Mouse (Mus musculus) embryonic facial prominence, embryonic 11.5 days (tissue): ENCODE results near the gene Iqschfp. TPM values are rescaled to one million over a fixed set of nuclear protein-coding genes. Genes with fewer than 3 reads are reported as not detected.

Experiments used
- ATAC-seq: fragments of 200-750 bp; cut with Nextera tagmentation; replicated peaks from 2 replicates; pipeline ENCODE4 v1.8.0; 2017; ENCODE audit warnings: low read depth; ENCODE audit not compliant: insufficient number of reproducible peaks, low FRiP score, low TSS enrichment
- DNase-seq: peaks from one replicate; pipeline ENCODE4 v3.0.0-alpha.2; 2015; ENCODE audit warnings: low spot score
- H3K27ac ChIP-seq: fragments of 300-500 bp; sonication (generic); replicated peaks from 2 replicates; pipeline ENCODE4 v1.5.1; 2014; ENCODE audit warnings: mild to moderate bottlenecking, low read depth, low read length, control low read depth
- H3K27me3 ChIP-seq: fragments of 300-500 bp; sonication (generic); 2 replicates; pipeline ENCODE4 v1.6.1; 2014; ENCODE audit warnings: mild to moderate bottlenecking, low read length, moderate library complexity, mixed read lengths; ENCODE audit not compliant: control insufficient read depth, insufficient read depth
- H3K36me3 ChIP-seq: fragments of 300-500 bp; sonication (generic); replicated peaks from 2 replicates; pipeline ENCODE4 v1.6.1; 2014; ENCODE audit warnings: low read depth, mild to moderate bottlenecking, low read length, moderate library complexity, mixed read lengths; ENCODE audit not compliant: control insufficient read depth, insufficient read depth
- H3K4me1 ChIP-seq: fragments of 300-500 bp; sonication (generic); 2 replicates; pipeline ENCODE4 v1.6.1; 2014; ENCODE audit warnings: low read length, mixed read lengths; ENCODE audit not compliant: control insufficient read depth, insufficient read depth
- H3K4me2 ChIP-seq: fragments of 300-500 bp; sonication (generic); 2 replicates; pipeline ENCODE4 v1.6.1; 2014; ENCODE audit warnings: low read depth, mild to moderate bottlenecking, control low read depth, low read length, moderate library complexity
- H3K4me3 ChIP-seq: fragments of 300-500 bp; sonication (generic); 2 replicates; pipeline ENCODE4 v1.5.1; 2014; ENCODE audit warnings: low read depth, low read length, control low read depth
- H3K9ac ChIP-seq: fragments of 300-500 bp; sonication (generic); replicated peaks from 2 replicates; pipeline ENCODE4 v1.6.1; 2014; ENCODE audit warnings: mild to moderate bottlenecking, control low read depth, low read length
- H3K9me3 ChIP-seq: fragments of 300-500 bp; sonication (generic); replicated peaks from 2 replicates; pipeline ENCODE4 v1.6.1; 2016; ENCODE audit warnings: mild to moderate bottlenecking, low read length, inconsistent platforms, mixed read lengths; ENCODE audit not compliant: control insufficient read depth
- WGBS: fragments of 180-500 bp; shearing (Covaris S2); extraction: QIAGEN DNeasy Blood & Tissue Kit; methylation state at CpG from one replicate; pipeline ENCODE4 v1.1.7; 2014; 5-methylcytosine and 5-hydroxymethylcytosine counted together
- polyA plus RNA-seq: library from polyadenylated mRNA; unstranded; fragments of >200 nt; fragmentation: Nextera tagmentation; extraction: Ambion mirVana; gene quantifications from 2 replicates; pipeline ENCODE4 v1.2.1, GENCODE M21; 2014

Gene Iqschfp
- polyA plus RNA-seq, 1 experiment from 2014 or later, result 0.87 TPM

DNA sequence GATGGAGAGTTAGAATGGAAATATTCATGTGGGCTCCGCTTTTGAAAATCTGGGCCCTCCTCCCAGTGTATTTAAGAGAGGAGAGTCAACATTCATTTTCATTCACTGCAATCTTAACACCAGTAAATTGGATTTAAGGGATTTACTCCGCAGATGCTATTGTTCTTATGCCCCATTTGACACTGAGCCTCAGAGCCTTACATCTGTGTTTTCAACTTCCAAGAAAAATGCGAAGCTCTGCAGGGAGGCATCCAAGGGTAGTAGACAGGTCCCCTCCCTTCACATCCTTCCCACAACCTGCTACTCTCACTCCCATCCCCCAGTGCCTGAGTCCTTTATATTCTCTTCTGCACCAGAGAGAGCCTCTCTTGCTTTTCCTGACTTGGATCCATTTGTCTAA is 68.1 kb downstream of the Iqschfp start:
- Histone ChIP-seq H3K36me3 (no peaks in the 10 kb centered on the region), H3K4me1 (no peaks in the 10 kb centered on the region), H3K27ac (no peak overlapping the region), H3K4me2 (no peak overlapping the region), H3K4me3 (no peak overlapping the region), H3K9me3 (no peaks in the 10 kb centered on the region), H3K27me3 (no peaks in the 10 kb centered on the region), H3K9ac (no peak overlapping the region)
- ATAC-seq (no peak), DNase-seq (no peak)
- WGBS, result 36% methylated on average over 3 of the region's 3 CpGs

DNA sequence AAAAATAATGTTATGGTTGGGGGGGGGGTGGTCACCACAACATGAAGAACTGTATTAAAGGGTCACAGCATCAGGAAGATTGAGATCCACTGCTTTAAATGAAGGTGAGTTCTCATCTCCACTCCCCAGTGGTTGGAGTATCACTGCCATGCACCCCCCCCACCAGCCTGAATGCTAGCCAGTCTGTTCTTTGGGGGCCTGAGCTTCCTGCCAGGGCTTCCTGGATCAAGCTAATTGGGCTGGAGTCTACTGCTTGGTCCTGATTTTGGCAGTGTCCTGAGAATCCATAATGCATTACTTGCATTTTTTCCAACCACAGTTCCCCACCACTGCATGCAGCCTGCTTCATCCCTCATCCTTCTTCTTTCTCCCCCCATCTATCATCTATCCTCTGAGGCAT is 68.7 kb downstream of the Iqschfp start:
- H3K27ac ChIP-seq, result no peak overlapping the region
- no peaks in the 10 kb centered on the region for H3K36me3 ChIP-seq
- H3K4me3 ChIP-seq, result no peak overlapping the region
- H3K9me3 ChIP-seq, result no peaks in the 10 kb centered on the region
- DNase-seq, result no peak
- no peaks in the 10 kb centered on the region for H3K4me1 ChIP-seq
- H3K27me3 ChIP-seq, result no peaks in the 10 kb centered on the region
- H3K4me2 ChIP-seq, result no peak overlapping the region
- no peak for ATAC-seq
- H3K9ac ChIP-seq, result no peak overlapping the region

DNA sequence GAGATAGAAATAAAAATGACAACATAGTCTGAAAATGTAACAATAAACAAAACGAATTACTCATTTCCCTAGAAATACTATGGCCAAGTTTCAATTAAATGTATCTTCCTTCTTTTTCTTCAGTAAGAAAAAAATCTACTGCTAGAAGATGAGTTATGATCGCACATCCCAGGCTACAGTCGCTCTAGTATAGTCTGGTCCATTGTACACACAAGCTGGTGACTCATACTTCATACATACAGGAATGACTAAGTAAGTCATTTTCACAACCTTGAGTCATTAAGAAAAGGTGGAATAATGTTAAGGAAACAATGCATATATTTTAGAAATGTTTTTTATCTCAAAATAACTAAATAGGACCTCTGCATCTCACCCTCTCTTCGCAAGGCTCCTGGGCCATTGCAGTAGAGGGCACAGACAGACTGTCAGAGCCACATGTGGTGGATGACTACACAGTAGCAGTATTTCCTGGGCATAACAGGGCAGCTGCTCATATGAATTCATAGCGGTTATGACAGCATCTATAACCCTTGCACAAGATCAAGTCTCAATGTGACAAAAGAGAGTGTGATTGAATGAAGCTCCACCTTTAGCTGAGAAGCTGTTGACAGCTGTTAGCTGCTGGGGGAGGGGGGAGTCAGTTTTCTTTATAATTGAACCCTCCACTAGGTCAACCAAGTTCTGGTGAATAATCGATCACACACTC is 70.1 kb downstream of the Iqschfp start:
- no peaks in the 10 kb centered on the region for H3K36me3 ChIP-seq
- WGBS, result 87% methylated on average over 6 of the region's 6 CpGs
- no peak overlapping the region for H3K4me2 ChIP-seq
- no peak overlapping the region for H3K9ac ChIP-seq
- ATAC-seq, result no peak
- no peak overlapping the region for H3K27ac ChIP-seq
- H3K4me3 ChIP-seq, result no peak overlapping the region
- no peaks in the 10 kb centered on the region for H3K27me3 ChIP-seq
- no peak for DNase-seq
- no peaks in the 10 kb centered on the region for H3K9me3 ChIP-seq
- no peaks in the 10 kb centered on the region for H3K4me1 ChIP-seq

DNA sequence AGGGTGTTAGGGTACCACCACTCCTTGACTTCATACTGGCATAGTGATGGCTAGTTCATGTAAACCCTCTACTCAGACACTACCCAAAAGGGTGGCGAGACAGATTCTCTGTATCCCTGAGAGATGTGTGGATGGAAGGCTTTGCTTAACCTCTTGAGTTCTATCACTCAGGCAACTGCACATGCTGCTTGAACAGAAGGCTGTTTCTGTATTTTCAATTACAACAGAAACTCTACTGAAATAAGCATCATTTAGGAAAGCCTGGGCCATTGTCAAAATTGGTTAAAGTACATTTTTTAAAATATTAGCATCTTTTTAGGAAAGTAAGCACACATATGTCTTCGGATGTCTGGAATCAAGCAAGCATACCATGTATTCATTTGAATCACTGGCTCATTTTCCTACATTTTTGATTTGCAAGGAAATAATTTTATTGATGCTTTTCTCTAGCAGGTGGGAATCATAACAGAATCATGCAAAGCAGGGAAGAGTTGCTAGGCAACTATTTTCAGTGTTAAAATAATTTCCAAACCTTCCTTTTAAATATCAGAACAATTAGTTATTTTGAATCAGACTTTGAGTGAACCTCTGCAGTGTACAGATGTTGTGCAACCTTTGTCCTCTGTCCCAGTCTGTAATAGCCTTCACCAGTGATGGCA is 82.4 kb downstream of the Iqschfp start:
- Histone ChIP-seq H3K27ac (no peak overlapping the region), H3K9ac (no peak overlapping the region), H3K4me2 (no peak overlapping the region), H3K36me3 (no peaks in the 10 kb centered on the region), H3K4me1 (no peaks in the 10 kb centered on the region), H3K4me3 (no peak overlapping the region), H3K9me3 (no peaks in the 10 kb centered on the region), H3K27me3 (no peaks in the 10 kb centered on the region)
- whole genome bisulfite sequencing, result 86% methylated on average over 2 of the region's 2 CpGs
- no peak for ATAC-seq
- DNase-seq, result no peak

DNA sequence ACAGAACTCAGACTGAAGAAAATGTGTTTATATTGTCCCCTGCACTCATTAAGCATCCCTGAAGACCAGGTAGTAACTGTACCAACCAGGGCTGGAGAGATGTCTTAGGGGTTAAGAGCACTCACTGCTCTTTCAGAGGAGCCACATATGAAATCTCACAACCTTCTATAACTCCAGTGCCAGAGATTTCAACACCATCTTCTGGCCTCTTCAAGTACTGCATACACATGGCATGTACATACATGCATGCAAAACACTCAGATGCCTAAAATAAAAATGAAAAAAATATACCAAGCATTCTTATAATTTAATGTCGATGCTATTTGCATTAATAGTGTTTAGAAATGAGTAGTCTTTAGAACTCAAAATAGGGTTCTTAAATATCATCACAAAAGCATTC is 88.0 kb downstream of the Iqschfp start:
- H3K27ac ChIP-seq, result no peak overlapping the region
- ATAC-seq (no peak), DNase-seq (no peak)
- whole genome bisulfite sequencing, result 85% methylated on average over 1 of the region's 1 CpGs
- H3K9me3 ChIP-seq, result no peaks in the 10 kb centered on the region
- H3K4me2 ChIP-seq, result no peak overlapping the region
- no peaks in the 10 kb centered on the region for H3K36me3 ChIP-seq
- H3K9ac ChIP-seq, result no peak overlapping the region
- H3K4me1 ChIP-seq, result no peaks in the 10 kb centered on the region
- no peaks in the 10 kb centered on the region for H3K27me3 ChIP-seq
- H3K4me3 ChIP-seq, result no peak overlapping the region

DNA sequence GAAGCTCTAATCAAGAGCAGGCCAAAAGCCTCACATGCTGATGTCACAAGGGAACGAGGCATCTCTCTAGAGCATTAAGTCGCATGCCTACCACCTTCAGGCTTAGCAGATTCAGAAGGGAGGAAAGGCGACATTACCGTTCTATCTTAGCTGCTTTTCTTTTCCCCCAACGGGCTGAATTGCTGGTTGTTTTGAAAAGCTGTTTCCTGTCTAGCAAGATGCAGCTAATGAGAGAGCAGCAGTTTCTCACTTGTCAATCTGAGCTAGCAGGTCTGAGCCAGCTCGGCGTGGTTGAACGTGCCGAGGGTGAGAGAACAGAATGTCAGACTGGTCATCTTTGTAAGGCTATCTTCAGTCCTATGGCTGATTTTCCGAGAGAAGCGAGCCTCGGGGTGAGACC is 91.3 kb downstream of the Iqschfp start:
- Histone ChIP-seq H3K4me1 (no peaks in the 10 kb centered on the region), H3K9ac (no peak overlapping the region), H3K4me2 (no peak overlapping the region), H3K4me3 (no peak overlapping the region), H3K27ac (no peak overlapping the region), H3K36me3 (no peaks in the 10 kb centered on the region), H3K9me3 (no peaks in the 10 kb centered on the region), H3K27me3 (no peaks in the 10 kb centered on the region)
- no peak for ATAC-seq
- 25% methylated on average over 12 of the region's 12 CpGs for WGBS
- peak; percentile 38 for DNase-seq

DNA sequence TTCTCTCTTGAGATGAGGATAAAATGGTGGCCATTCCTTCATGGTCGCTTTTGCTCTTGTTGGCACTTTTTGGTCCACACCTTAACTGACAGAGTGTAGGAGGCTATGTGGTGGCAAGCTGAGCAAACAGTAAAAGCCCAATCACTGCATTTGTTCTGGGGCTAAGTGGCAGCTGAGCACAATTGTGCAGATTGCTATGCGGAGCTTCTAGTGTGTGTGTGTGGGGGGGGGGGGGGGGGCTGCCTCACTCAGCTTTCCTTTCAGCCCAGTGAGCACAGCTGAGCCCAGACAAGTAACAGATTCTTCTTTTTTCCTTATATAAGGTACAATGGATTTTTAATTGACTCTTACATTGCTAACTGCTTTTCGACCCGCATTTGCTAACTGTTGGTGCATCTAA is 110.4 kb downstream of the Iqschfp start:
- Histone ChIP-seq H3K4me1 (no peaks in the 10 kb centered on the region), H3K9ac (no peak overlapping the region), H3K27ac (no peak overlapping the region), H3K4me2 (no peak overlapping the region), H3K4me3 (no peak overlapping the region), H3K36me3 (no peaks in the 10 kb centered on the region), H3K27me3 (no peaks in the 10 kb centered on the region), H3K9me3 (no peaks in the 10 kb centered on the region)
- DNase-seq, result no peak
- WGBS, result 85% methylated on average over 4 of the region's 4 CpGs
- no peak for ATAC-seq

DNA sequence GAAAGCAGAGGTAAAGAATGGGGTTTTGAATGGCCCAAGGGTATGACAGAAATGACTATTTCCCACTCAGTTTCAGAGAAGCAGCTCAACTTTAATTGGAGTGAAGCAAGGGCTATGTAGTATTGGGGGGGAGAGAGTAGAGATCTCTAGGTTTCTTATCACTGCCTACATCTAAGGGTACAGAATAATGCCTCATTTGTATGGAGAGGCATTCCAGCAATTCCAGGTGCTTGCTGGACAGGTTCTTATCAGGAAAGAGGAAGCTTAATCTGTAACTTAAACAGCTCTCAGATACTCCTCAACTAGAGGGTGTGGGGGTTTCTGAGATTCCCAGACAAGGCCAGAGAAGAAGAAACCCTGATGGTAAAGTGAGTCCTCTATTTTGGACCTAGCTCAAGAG is 120.3 kb downstream of the Iqschfp start:
- no peaks in the 10 kb centered on the region for H3K36me3 ChIP-seq
- H3K27me3 ChIP-seq, result no peaks in the 10 kb centered on the region
- DNase-seq (no peak), ATAC-seq (no peak)
- no peak overlapping the region for H3K9ac ChIP-seq
- no peaks in the 10 kb centered on the region for H3K4me1 ChIP-seq
- no peaks in the 10 kb centered on the region for H3K9me3 ChIP-seq
- H3K4me2 ChIP-seq, result no peak overlapping the region
- no peak overlapping the region for H3K4me3 ChIP-seq
- H3K27ac ChIP-seq, result no peak overlapping the region
